Mouse (Mus musculus) small intestine, adult 2 months (tissue): ENCODE measurements around the gene Iqce. TPM values are rescaled to one million over a fixed set of nuclear protein-coding genes. Genes with fewer than 3 reads are reported as not detected.
A peak's percentile ranks its signal among the peaks of the same experiment; 100 is the strongest.

Experiments
- H3K27ac ChIP-seq: fragments of 200-500 bp; 2 replicates; pipeline ENCODE4 v1.5.1; 2012; ENCODE audit warnings: low read depth, low read length, control low read depth, inconsistent platforms; ENCODE audit not compliant: insufficient read depth
- H3K27me3 ChIP-seq: fragments of 200-500 bp; 2 replicates; pipeline ENCODE4 v1.6.1; 2012; ENCODE audit warnings: mild to moderate bottlenecking, moderate library complexity, low read length, inconsistent platforms; ENCODE audit not compliant: control insufficient read depth, insufficient read depth
- H3K36me3 ChIP-seq: fragments of 200-500 bp; 2 replicates; pipeline ENCODE4 v1.6.1; 2012; ENCODE audit warnings: mild to moderate bottlenecking, low read length, control low read depth, inconsistent platforms; ENCODE audit not compliant: control insufficient read depth, insufficient read depth
- H3K4me1 ChIP-seq: fragments of 200-500 bp; 2 replicates; pipeline ENCODE4 v1.6.1; 2012; ENCODE audit warnings: low read length, inconsistent platforms, mixed read lengths; ENCODE audit not compliant: control insufficient read depth, insufficient read depth, insufficient read length
- H3K4me3 ChIP-seq: fragments of 200-500 bp; 2 replicates; pipeline ENCODE4 v1.5.1; 2012; ENCODE audit warnings: low read depth, mild to moderate bottlenecking, control low read depth, inconsistent platforms, low read length, moderate library complexity
- CTCF ChIP-seq: fragments of 200-500 bp; IDR thresholded peaks from 2 replicates; pipeline ENCODE4 v1.5.1; 2012; ENCODE audit warnings: low read depth, mild to moderate bottlenecking, control low read depth, inconsistent platforms, low read length, moderate library complexity, mixed read lengths; ENCODE audit not compliant: insufficient replicate concordance, insufficient read length; ENCODE audit errors: extremely low read depth
- POLR2A ChIP-seq: fragments of 200-500 bp; IDR thresholded peaks from 2 replicates; pipeline ENCODE4 v1.6.1; 2012; ENCODE audit warnings: low read depth, mild to moderate bottlenecking, control low read depth, inconsistent platforms, low read length, moderate library complexity
- WGBS: fragments of 180-500 bp; shearing (Covaris S2); methylation state at CpG from one replicate; pipeline ENCODE4 v1.1.7; 2018; 5-methylcytosine and 5-hydroxymethylcytosine counted together
- polyA plus RNA-seq: library from polyadenylated mRNA; depleted of rRNA; stranded (reverse); fragments of >200 nt; gene quantifications from 2 replicates; pipeline ENCODE4 v1.2.3, GENCODE M21; 2012

Gene Iqce
- polyA plus RNA-seq, 1 experiment, result 6.9 TPM

DNA sequence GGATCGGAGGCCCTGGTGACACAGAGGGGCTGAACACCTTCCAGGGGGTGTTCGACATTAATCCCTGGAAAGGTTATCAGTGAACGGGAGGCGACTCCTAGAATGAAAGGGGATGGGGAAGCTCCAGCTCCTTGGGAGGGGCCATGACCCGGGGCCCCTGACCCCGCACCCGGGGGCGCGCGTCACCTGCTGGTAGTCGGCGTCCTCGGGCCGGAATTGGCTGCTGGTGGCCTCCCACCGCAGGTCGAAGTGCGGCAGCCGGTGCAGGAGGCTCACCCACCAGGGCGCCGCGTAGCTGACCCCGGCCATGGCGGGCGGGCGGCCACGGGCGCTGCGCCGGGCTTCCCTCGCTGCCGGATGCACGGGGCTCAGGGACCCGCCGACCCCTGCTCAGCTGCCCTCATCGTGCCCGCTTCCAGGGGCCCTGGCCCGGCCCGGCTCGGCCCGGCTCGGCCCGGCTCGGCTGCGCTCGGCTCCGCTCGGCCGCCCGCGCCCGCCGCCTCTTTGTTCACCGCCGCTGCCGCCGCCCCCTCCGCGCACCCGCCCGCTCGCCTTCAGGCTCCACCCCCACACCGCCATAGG, 53.6 kb downstream of the Iqce start, which contains the start of gene Ttyh3:
Gene Ttyh3, minus strand, starts transcription at position 513 of the 582 bp plus-strand sequence.
- Histone ChIP-seq H3K27ac (no peak within 1 kb of the TSS; the same call in 1 of the 2 replicates), H3K36me3 (no peaks in the 10 kb centered on the region), H3K4me3 (peak within 1 kb of the TSS; percentile 88), H3K4me1 (peaks cover 15% of the 10 kb centered on the region), H3K27me3 (no peaks in the 10 kb centered on the region)
- under 1% methylated on average over 45 of the region's 62 CpGs for WGBS
- TF ChIP-seq CTCF, result no peak
- peak; percentile 11; the same call in 1 of the 2 replicates for TF ChIP-seq POLR2A

GRCm38 (mm10) chr5:140647821-140648518, 54.2 kb downstream of the Iqce start:
- Histone ChIP-seq H3K4me3 (peak overlapping the region; percentile 88), H3K4me1 (peaks cover 15% of the 10 kb centered on the region), H3K27me3 (no peaks in the 10 kb centered on the region), H3K36me3 (no peaks in the 10 kb centered on the region), H3K27ac (no peak overlapping the region)
- WGBS, result 4% methylated on average over 13 of the region's 13 CpGs
- TF ChIP-seq POLR2A (no peak), CTCF (no peak)

DNA sequence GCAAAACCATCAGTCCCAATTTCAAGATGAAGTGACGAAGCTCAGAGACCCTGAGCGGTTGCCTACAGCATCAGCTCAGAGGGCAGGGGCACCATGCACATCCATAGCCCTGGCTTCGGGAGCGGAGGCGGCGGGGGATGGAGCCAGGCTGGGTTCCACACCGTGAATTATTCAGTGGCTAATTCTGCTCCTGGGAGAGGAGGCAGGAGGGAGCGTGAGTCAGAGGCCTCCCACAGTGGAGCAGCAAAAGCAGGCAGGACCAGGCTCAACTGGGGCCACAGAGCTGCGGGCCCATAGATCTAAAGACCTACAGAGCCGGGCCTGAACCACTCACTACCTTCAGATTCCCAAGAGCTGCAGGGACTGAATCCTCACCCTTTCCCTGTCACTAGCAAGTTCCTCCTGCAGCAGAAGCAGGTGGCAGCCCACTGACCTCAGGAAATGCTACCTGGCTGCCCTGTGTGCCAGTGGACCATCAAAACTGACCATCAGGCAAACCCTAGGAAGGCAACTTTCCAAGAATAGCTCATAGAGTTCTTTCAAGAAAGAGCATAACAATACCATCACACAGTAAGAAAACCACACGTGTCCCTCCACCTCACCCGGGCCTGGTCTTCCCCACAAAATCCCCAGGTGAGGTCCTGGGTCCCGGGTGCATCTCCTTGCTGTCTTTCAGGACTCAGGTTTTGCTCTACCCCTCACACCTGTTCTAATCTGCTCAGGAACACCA, 55.0 kb downstream of the Iqce start:
- Histone ChIP-seq H3K4me1 (peaks cover 15% of the 10 kb centered on the region), H3K36me3 (no peaks in the 10 kb centered on the region), H3K27ac (no peak overlapping the region), H3K27me3 (no peaks in the 10 kb centered on the region), H3K4me3 (peak overlapping the region; percentile 88)
- no peak for TF ChIP-seq CTCF
- TF ChIP-seq POLR2A, result no peak
- WGBS, result 70% methylated on average over 13 of the region's 13 CpGs

- WGBS, result 91% methylated on average over 6 of the region's 6 CpGs
- Histone ChIP-seq H3K27ac (no peak overlapping the region), H3K36me3 (no peaks in the 10 kb centered on the region), H3K4me1 (peaks cover 15% of the 10 kb centered on the region), H3K27me3 (no peaks in the 10 kb centered on the region), H3K4me3 (no peak overlapping the region)
- TF ChIP-seq CTCF (no peak), POLR2A (no peak)
Observed at GRCm38 (mm10) chr5:140646171-140646570, 56.0 kb downstream of the Iqce start.

- H3K4me1 ChIP-seq, result peaks cover 18% of the 10 kb centered on the region
- H3K4me3 ChIP-seq, result no peak overlapping the region
- WGBS, result 89% methylated on average over 4 of the region's 4 CpGs
- H3K36me3 ChIP-seq, result no peaks in the 10 kb centered on the region
- TF ChIP-seq POLR2A (no peak), CTCF (no peak)
- H3K27me3 ChIP-seq, result no peaks in the 10 kb centered on the region
- no peak overlapping the region for H3K27ac ChIP-seq
Observed at GRCm38 (mm10) chr5:140645454-140645853, 56.7 kb downstream of the Iqce start.

DNA sequence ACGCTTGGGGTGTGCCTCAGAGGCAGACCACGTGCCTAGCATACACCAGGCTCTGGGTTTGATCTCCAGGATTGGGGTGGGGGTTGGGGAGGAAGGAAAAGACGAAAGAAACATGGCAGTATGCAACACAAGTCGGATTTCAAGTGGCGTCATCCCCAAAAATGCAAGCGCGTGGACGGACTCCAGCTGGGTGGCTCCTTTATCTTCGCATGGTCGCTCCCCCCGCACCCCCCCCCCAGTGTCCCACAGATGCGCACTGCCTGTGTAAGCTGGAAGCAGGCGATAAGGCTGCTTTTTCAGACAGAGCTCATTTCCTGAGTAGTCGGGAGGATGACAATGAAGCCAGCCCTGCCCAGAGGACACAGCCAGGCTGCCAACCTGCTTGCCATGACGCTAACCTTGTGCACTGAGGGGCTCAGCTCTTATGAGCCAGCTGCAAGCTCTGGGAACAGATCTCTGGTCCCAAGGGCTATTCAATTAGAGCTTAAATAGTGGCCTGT, 57.4 kb downstream of the Iqce start:
- H3K27ac ChIP-seq, result no peak overlapping the region
- H3K4me1 ChIP-seq, result peaks cover 13% of the 10 kb centered on the region
- no peaks in the 10 kb centered on the region for H3K36me3 ChIP-seq
- no peaks in the 10 kb centered on the region for H3K27me3 ChIP-seq
- TF ChIP-seq POLR2A, result no peak
- TF ChIP-seq CTCF, result no peak
- no peak overlapping the region for H3K4me3 ChIP-seq
- WGBS, result 79% methylated on average over 15 of the region's 15 CpGs

DNA sequence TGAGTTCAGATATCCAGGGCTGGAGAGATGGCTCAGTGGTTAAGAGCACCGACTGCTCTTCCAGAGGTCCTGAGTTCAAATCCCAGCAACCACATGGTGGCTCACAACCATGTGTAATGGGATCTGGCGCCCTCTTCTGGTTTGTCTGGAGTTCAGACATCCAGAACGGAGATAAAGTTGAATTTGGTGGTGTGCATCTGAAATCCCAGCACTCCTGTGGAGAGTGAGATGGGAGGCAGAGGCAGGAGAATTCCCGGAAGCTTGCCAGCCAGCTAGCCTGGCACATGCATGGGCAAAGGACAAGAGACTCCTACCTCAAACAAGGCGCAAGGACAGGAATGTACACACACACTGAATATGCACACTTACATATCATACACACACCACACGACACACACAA, 57.9 kb downstream of the Iqce start:
- H3K27me3 ChIP-seq, result no peaks in the 10 kb centered on the region
- H3K4me1 ChIP-seq, result peaks cover 10% of the 10 kb centered on the region
- no peak overlapping the region for H3K4me3 ChIP-seq
- WGBS, result 87% methylated on average over 6 of the region's 6 CpGs
- H3K27ac ChIP-seq, result no peak overlapping the region
- TF ChIP-seq POLR2A, result no peak
- TF ChIP-seq CTCF, result 0 out of 2 replicates have a peak, but pooled peaks have one; percentile 18
- no peaks in the 10 kb centered on the region for H3K36me3 ChIP-seq
